Mouse (Mus musculus) thymus, postnatal 0 days (tissue): Measurements from ENCODE around the gene Cd8a. TPM values are rescaled to one million over a fixed set of nuclear protein-coding genes. Genes with fewer than 3 reads are reported as not detected.
A peak's percentile ranks its signal among the peaks of the same experiment; 100 is the strongest.

Experiments used
- DNase-seq: peaks from one replicate; pipeline ENCODE4 v3.0.0-alpha.2; 2015; ENCODE audit warnings: low spot score
- polyA plus RNA-seq: library from polyadenylated mRNA; unstranded; fragments of >200 nt; fragmentation: Nextera tagmentation; extraction: Ambion mirVana; gene quantifications from 2 replicates; pipeline ENCODE4 v1.2.1, GENCODE M21; 2015

The Cd8a gene
- polyA plus RNA-seq: 664 and 665 TPM in 2 replicates

DNA sequence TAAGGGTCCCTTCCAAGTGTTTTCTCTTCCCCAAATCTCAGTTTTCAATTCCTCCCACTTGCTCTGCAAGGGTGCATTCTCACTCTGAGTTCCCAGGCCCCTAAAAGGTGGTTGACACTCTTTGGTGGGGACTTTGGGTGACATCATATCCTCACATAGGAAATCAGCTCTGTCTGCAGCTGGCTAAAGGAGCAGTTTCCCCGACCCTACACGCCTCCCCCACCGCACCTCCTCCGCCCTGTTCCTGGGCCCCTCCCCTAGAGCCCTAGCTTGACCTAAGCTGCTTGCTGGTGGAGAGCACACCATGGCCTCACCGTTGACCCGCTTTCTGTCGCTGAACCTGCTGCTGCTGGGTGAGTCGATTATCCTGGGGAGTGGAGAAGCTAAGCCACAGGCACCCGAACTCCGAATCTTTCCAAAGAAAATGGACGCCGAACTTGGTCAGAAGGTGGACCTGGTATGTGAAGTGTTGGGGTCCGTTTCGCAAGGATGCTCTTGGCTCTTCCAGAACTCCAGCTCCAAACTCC is at the start of gene Cd8a:
Cd8a (plus strand) TSS at position 179 of the 527 bp plus-strand sequence.
- DNase-seq: peak; percentile 89

DNA sequence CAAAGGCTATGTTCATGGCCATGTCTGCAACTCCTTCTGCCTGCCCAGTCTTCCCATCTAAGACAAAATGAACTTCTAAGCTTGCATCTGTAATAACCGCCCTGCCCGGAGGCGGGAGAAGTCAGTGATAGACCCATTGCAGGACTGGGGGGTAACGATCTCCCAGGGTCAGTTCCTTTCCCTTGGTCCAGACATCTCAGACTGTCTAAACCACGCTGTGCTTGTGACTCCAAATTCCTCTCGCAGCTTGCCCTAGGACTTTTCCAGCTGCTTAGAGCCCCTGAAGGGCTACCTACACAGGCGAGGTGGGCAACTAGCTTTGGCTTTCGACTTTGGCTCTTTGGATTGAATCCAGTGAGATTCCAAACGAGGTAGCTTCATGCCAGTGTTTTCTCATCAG is 48.4 kb upstream of the Cd8a start:
- peak; percentile 21 for DNase-seq

- peak; percentile 39 for DNase-seq
Measured at GRCm38 (mm10) chr6:71329881-71330280, 43.3 kb upstream of the Cd8a start.

GRCm38 (mm10) chr6:71330486-71330885 is 42.7 kb upstream of the Cd8a start:
- DNase-seq: peak; percentile 30

DNA sequence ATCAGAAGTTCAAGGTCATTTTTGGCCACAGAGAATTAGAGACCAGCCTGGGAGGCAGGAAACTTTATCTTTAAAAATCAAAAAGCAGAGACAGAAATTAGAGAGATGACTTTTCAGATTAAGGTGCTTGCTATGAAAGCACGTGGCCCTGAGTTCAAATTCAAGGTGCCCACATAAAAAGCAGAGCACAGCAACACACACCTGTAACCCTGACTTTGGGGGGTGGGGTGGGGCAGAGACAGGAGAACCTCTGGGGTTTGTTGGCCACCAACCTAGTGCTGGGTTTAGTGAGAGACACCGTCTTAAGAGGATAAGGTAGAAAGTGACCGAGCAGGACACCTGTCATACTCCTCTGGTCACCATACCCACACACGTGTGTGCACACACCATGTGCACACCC is 41.7 kb upstream of the Cd8a start:
- DNase-seq: peak; percentile 43

DNA sequence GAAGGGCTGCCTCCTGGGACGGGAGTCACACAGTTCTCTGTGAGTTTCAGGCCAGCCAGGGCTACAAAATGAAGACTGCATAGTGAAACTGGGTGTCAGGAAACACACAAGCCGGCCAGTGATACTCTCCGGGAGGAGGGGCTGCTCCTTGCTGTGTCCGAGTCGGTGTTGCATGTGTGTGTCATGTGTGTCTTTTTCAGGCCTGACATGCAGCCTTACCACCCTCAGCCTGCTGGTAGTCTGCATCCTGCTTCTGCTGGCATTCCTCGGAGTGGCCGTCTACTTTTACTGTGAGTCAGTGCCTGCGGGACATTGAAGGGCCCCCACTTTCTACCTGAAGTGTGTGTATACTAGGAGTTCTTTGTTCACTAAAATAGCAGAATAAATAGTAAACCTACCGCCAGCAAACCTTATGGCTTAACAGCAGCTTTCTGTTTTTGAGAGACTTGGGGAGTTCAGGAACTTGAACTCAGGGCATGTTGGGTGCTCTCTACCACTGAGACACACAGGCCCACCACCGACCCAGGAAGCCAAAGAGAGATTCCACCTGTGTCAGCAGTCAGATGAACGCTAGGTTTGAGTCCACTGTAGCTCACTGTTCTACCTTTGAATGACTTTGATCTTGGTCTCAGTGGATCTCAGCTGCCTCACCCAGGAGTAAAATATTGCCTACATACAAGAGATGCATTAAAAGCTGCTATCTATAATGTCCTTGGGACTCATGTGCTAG is 40.8 kb upstream of the Cd8a start:
- peak; percentile 65 for DNase-seq

- peak; percentile 87 for DNase-seq
Measured at GRCm38 (mm10) chr6:71333031-71333430, 40.2 kb upstream of the Cd8a start.

GRCm38 (mm10) chr6:71333578-71334273 is 39.5 kb upstream of the Cd8a start:
- DNase-seq: peak; percentile 77

- DNase-seq: peak; percentile 87
Measured at GRCm38 (mm10) chr6:71337666-71338065, 35.6 kb upstream of the Cd8a start.

DNA sequence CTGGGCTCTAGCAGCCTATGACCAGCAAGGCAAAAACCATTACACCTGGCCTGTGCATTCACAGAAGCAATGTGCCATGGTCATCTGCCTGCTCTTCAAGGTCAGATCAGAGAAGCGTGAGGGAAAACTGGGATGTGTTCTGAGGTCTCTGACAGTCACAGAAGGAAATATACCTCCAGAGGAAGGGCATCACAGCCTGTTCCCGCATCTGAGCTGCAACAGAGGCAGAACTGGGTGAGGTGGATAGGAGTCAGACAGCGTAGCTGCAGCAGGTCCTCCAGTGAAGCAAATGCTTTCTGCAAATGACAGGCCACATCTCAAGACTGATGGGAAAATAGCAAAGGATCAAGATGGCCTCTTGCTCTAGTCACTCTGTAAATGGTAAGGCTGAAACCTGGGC is 34.3 kb upstream of the Cd8a start:
- DNase-seq: no peak

DNA sequence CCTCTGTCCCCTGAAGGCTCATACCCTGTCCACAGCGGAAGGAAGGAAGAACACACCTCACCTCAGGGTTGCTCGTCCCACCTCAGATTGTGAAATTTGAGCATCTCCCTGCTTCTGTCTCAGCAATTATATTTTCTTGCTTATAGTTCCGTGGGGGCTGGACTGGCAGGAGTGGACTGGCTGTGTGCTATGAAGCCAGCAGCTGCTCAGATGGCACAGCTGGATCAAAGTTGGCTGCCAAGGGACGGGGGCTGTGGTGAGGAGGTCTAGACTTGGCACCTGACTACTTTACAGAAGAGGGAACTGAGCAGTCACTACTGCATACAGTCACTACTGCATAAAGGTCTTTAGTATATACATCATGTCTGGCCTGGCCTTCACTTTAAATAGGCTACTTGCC is 33.9 kb upstream of the Cd8a start:
- DNase-seq: peak; percentile 65

GRCm38 (mm10) chr6:71341179-71341578 is 32.0 kb upstream of the Cd8a start:
- peak; percentile 93 for DNase-seq

- peak; percentile 28 for DNase-seq
Measured at GRCm38 (mm10) chr6:71348006-71348405, 25.2 kb upstream of the Cd8a start.

- DNase-seq: peak; percentile 75
Measured at GRCm38 (mm10) chr6:71351201-71351600, 22.0 kb upstream of the Cd8a start.

GRCm38 (mm10) chr6:71352201-71352600 is 21.0 kb upstream of the Cd8a start:
- DNase-seq: peak; percentile 45

GRCm38 (mm10) chr6:71352866-71353427 is 20.3 kb upstream of the Cd8a start:
- peak; percentile 52 for DNase-seq

DNA sequence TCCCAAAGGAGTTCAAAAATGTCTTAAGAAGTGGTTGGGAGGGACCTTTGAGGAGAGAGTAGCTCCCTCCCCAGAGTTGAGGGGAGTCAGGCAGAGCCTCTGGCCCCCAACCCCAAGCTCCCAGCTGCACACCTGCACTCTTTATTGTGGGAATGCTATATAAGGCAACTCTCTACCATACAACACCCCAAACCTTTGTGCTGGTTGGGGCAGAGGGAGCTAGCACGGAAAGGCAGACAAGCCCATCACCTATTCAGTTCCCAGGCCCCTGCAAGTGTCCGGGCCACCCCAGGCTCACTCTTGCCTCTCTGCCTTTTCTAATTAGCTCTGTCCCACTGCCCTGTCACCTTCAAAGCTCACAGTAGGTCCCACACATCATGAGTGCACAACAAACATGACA is 19.5 kb upstream of the Cd8a start:
- DNase-seq: peak; percentile 85

DNA sequence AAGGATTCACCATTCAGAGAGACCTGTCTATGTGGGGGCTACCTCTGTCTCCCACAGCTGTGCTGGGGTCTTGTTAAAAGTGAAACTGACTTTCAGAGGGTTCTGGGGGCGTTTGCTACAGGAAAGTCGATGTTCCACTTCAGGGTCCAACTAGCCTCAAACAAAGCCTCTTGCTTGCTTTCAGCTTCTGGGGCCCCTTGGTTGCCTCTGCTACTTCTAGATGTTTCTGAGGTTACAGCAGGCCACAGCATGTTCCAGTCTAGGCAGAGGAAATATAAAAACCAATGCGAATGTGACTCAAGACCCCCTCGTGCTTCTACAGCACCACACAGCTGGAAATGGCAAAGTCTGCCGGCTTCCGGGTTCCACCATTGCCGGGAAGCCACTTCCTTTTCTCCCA is 15.7 kb upstream of the Cd8a start:
- DNase-seq: peak; percentile 77

DNA sequence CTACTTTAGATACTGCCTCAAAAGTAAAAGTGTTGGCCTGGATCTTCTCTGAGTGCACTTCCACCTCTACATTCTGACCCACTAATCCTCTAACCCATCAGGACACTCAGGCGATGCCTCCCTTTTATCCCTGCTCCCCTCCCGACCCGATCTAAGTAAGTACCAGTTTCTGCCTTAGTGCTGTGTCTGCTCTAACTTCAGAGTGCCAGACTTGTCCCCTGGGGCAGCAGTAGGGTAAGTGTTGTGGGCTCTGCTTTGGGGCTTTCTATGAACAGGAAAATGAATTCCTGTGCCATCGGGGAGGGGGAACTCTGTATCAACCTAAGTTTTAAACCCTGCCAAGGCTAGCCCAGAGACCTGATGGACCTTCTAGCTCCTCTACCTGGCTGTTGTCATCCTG is 13.0 kb upstream of the Cd8a start:
- DNase-seq: no peak

DNA sequence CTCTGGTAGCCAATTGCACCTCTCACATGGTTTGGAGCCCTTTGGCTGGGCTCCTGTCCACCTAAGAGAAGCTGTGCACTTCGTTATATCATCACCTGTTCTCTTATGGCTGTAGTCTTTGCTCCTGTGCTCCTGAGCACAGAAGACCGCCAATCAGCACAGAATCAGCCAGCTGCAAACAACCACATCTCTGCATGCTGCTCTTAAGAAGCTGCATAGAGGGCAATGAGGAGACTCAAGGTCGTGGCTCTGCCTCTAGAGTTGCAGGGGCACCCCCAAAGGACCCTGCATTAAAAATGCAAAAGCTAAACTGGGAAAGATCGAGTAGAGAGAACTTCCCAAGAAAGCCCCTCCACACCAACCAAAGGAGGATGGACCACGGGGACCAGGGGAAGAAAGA is 12.5 kb upstream of the Cd8a start:
- DNase-seq: peak; percentile 83

- DNase-seq: no peak
Measured at GRCm38 (mm10) chr6:71361156-71361670, 12.0 kb upstream of the Cd8a start.

GRCm38 (mm10) chr6:71363995-71364394 is 9.2 kb upstream of the Cd8a start:
- no peak for DNase-seq
